Mouse (Mus musculus): ENCODE measurements around the gene Hmx2. TPM values are rescaled to one million over a fixed set of nuclear protein-coding genes. Genes with fewer than 3 reads are reported as not detected.

Gene Hmx2
- polyA plus RNA-seq (2014; fragmentation: Nextera tagmentation; extraction: Ambion mirVana): not detected in 2 replicates

GRCm38 (mm10) chr7:131548473-131548872 lies at the start of gene Hmx2:
Gene Hmx2 (plus strand): TSS chr7:131548773.
- no peak within 1 kb of the TSS for H3K4me3 ChIP-seq (ENCODE audit: low read depth, low read length)
- H3K4me2 ChIP-seq (ENCODE audit: low read depth, severe bottlenecking): no peak within 1 kb of the TSS
- DNase-seq (ENCODE audit: low spot score) (peak; percentile 22), ATAC-seq (ENCODE audit: insufficient number of reproducible peaks, low FRiP score, low TSS enrichment, low read depth) (no peak)
- H3K9ac ChIP-seq (ENCODE audit: low read length): no peak within 1 kb of the TSS
- no peaks in the 10 kb centered on the region for H3K9me3 ChIP-seq (ENCODE audit: control insufficient read depth, low read length)
- peaks cover 8% of the 10 kb centered on the region; the same call in 1 of the 2 replicates for H3K4me1 ChIP-seq (ENCODE audit: control insufficient read depth, insufficient read depth, low read length)
- H3K36me3 ChIP-seq (ENCODE audit: control insufficient read depth, insufficient read depth, low read length): no peaks in the 10 kb centered on the region
- H3K27me3 ChIP-seq (ENCODE audit: control insufficient read depth, insufficient read depth, low read length): peaks cover 94% of the 10 kb centered on the region
- H3K27ac ChIP-seq (replicated peaks; ENCODE audit: low read depth, low read length): no peak within 1 kb of the TSS
- 3% methylated on average over 3 of the region's 3 CpGs for WGBS

GRCm38 (mm10) chr7:131503739-131504138 lies 44.8 kb upstream of the Hmx2 start:
- Histone ChIP-seq H3K9me3 (ENCODE audit: control insufficient read depth, low read length) (no peaks in the 10 kb centered on the region), H3K4me2 (ENCODE audit: low read depth, severe bottlenecking) (no peak overlapping the region), H3K36me3 (ENCODE audit: control insufficient read depth, insufficient read depth, low read length) (no peaks in the 10 kb centered on the region), H3K27ac (replicated peaks; ENCODE audit: low read depth, low read length) (no peak overlapping the region), H3K4me3 (ENCODE audit: low read depth, low read length) (no peak overlapping the region), H3K27me3 (ENCODE audit: control insufficient read depth, insufficient read depth, low read length) (no peaks in the 10 kb centered on the region), H3K4me1 (ENCODE audit: control insufficient read depth, insufficient read depth, low read length) (no peaks in the 10 kb centered on the region), H3K9ac (ENCODE audit: low read length) (no peak overlapping the region)
- ATAC-seq (ENCODE audit: insufficient number of reproducible peaks, low FRiP score, low TSS enrichment, low read depth) (no peak), DNase-seq (ENCODE audit: low spot score) (no peak)
- WGBS: 68% methylated on average over 2 of the region's 2 CpGs

- Histone ChIP-seq H3K4me2 (ENCODE audit: low read depth, severe bottlenecking) (no peak overlapping the region), H3K9me3 (ENCODE audit: control insufficient read depth, low read length) (no peaks in the 10 kb centered on the region), H3K4me3 (ENCODE audit: low read depth, low read length) (no peak overlapping the region), H3K9ac (ENCODE audit: low read length) (no peak overlapping the region), H3K36me3 (ENCODE audit: control insufficient read depth, insufficient read depth, low read length) (no peaks in the 10 kb centered on the region), H3K4me1 (ENCODE audit: control insufficient read depth, insufficient read depth, low read length) (peaks cover 22% of the 10 kb centered on the region), H3K27ac (replicated peaks; ENCODE audit: low read depth, low read length) (no peak overlapping the region), H3K27me3 (ENCODE audit: control insufficient read depth, insufficient read depth, low read length) (peaks cover 54% of the 10 kb centered on the region)
- peak; percentile 95 for DNase-seq (ENCODE audit: low spot score)
- WGBS: 0% methylated on average over 7 of the region's 7 CpGs
- no peak for ATAC-seq (ENCODE audit: insufficient number of reproducible peaks, low FRiP score, low TSS enrichment, low read depth)
Observed at GRCm38 (mm10) chr7:131539979-131540378, 8.6 kb upstream of the Hmx2 start.

- Histone ChIP-seq H3K4me2 (ENCODE audit: low read depth, severe bottlenecking) (peak overlapping the region; percentile 62), H3K36me3 (ENCODE audit: control insufficient read depth, insufficient read depth, low read length) (no peaks in the 10 kb centered on the region), H3K9ac (ENCODE audit: low read length) (no peak overlapping the region), H3K27ac (replicated peaks; ENCODE audit: low read depth, low read length) (no peak overlapping the region), H3K4me1 (ENCODE audit: control insufficient read depth, insufficient read depth, low read length) (peaks cover 22% of the 10 kb centered on the region), H3K9me3 (ENCODE audit: control insufficient read depth, low read length) (no peaks in the 10 kb centered on the region), H3K27me3 (ENCODE audit: control insufficient read depth, insufficient read depth, low read length) (peaks cover 67% of the 10 kb centered on the region), H3K4me3 (ENCODE audit: low read depth, low read length) (peak overlapping the region; percentile 26)
- peak; percentile 63 for DNase-seq (ENCODE audit: low spot score)
- 1% methylated on average over 41 of the region's 41 CpGs for WGBS
- no peak for ATAC-seq (ENCODE audit: insufficient number of reproducible peaks, low FRiP score, low TSS enrichment, low read depth)
Observed at GRCm38 (mm10) chr7:131541184-131542114, 7.1 kb upstream of the Hmx2 start.

- DNase-seq (ENCODE audit: low spot score) (peak; percentile 74), ATAC-seq (ENCODE audit: insufficient number of reproducible peaks, low FRiP score, low TSS enrichment, low read depth) (no peak)
- Histone ChIP-seq H3K9ac (ENCODE audit: low read length) (no peak within 1 kb of the TSS; the same call in 1 of the 2 replicates), H3K27ac (replicated peaks; ENCODE audit: low read depth, low read length) (no peak within 1 kb of the TSS), H3K4me3 (ENCODE audit: low read depth, low read length) (peak within 1 kb of the TSS; percentile 26), H3K36me3 (ENCODE audit: control insufficient read depth, insufficient read depth, low read length) (no peaks in the 10 kb centered on the region), H3K4me1 (ENCODE audit: control insufficient read depth, insufficient read depth, low read length) (peaks cover 22% of the 10 kb centered on the region), H3K27me3 (ENCODE audit: control insufficient read depth, insufficient read depth, low read length) (peaks cover 74% of the 10 kb centered on the region), H3K9me3 (ENCODE audit: control insufficient read depth, low read length) (no peaks in the 10 kb centered on the region), H3K4me2 (ENCODE audit: low read depth, severe bottlenecking) (peak within 1 kb of the TSS; percentile 62)
- under 1% methylated on average over 58 of the region's 65 CpGs for WGBS
Observed at GRCm38 (mm10) chr7:131542115-131542871, 6.3 kb upstream of the Hmx2 start, which contains the start of gene Hmx3. Gene Hmx3 (plus strand): TSS chr7:131542867.

GRCm38 (mm10) chr7:131542872-131543622 lies 5.5 kb upstream of the Hmx2 start:
- Histone ChIP-seq H3K27ac (replicated peaks; ENCODE audit: low read depth, low read length) (no peak overlapping the region), H3K9ac (ENCODE audit: low read length) (no peak overlapping the region; the same call in 1 of the 2 replicates)

GRCm38 (mm10) chr7:131543623-131544481 lies 4.7 kb upstream of the Hmx2 start:
- Histone ChIP-seq H3K36me3 (ENCODE audit: control insufficient read depth, insufficient read depth, low read length) (no peaks in the 10 kb centered on the region), H3K9ac (ENCODE audit: low read length) (no peak overlapping the region), H3K4me3 (ENCODE audit: low read depth, low read length) (peak overlapping the region; percentile 18), H3K4me2 (ENCODE audit: low read depth, severe bottlenecking) (peak overlapping the region; percentile 62), H3K4me1 (ENCODE audit: control insufficient read depth, insufficient read depth, low read length) (peaks cover 22% of the 10 kb centered on the region), H3K27ac (replicated peaks; ENCODE audit: low read depth, low read length) (no peak overlapping the region), H3K9me3 (ENCODE audit: control insufficient read depth, low read length) (no peaks in the 10 kb centered on the region), H3K27me3 (ENCODE audit: control insufficient read depth, insufficient read depth, low read length) (peaks cover 89% of the 10 kb centered on the region)
- DNase-seq (ENCODE audit: low spot score) (peak; percentile 77), ATAC-seq (ENCODE audit: insufficient number of reproducible peaks, low FRiP score, low TSS enrichment, low read depth) (no peak)
- WGBS: under 1% methylated on average over 73 of the region's 75 CpGs

More at GRCm38 (mm10) chr7:131542872-131543622, 5.5 kb upstream of the Hmx2 start:
- DNase-seq (ENCODE audit: low spot score) (peak; percentile 64), ATAC-seq (ENCODE audit: insufficient number of reproducible peaks, low FRiP score, low TSS enrichment, low read depth) (no peak)
- Histone ChIP-seq H3K4me2 (ENCODE audit: low read depth, severe bottlenecking) (peak overlapping the region; percentile 62), H3K36me3 (ENCODE audit: control insufficient read depth, insufficient read depth, low read length) (no peaks in the 10 kb centered on the region), H3K9me3 (ENCODE audit: control insufficient read depth, low read length) (no peaks in the 10 kb centered on the region), H3K4me1 (ENCODE audit: control insufficient read depth, insufficient read depth, low read length) (peaks cover 22% of the 10 kb centered on the region), H3K27me3 (ENCODE audit: control insufficient read depth, insufficient read depth, low read length) (peaks cover 81% of the 10 kb centered on the region), H3K4me3 (ENCODE audit: low read depth, low read length) (peak overlapping the region; percentile 26)
- WGBS: under 1% methylated on average over 50 of the region's 71 CpGs

Measured in limb, embryonic 11.5 days (tissue).